Comparison of ENCODE assay signal across 25 mouse cellular contexts in the genomic region with DNA sequence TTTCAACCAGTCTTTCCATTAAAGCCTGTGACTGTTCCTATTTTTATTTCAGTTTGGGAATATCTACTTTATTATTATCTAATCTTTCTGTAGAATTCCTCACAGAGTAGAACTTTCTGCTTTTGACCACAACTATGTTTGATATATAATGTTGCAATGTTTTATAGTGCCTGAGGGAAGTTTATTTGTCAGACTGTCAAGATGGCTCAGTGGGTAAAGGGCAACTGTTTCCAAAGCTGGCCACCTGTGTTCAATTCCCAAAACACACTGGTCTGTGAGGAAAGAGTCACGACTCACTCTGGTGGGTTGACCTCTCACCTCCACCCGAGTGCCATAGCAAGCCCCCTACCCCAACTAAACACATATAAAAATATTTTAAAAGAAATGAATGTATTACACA. TPM values are rescaled to one million over a fixed set of nuclear protein-coding genes. Genes with fewer than 3 reads are reported as not detected.
DNase-seq lines count a peak whose midpoint lies in the region; ATAC-seq and TF ChIP-seq lines count a peak whose summit lies in the region.
"Had no signal": no experiment of that assay in that cellular context is flagged by ENCODE, and none has a peak within 500 bp of the region (broad histone marks: within the 10 kb centered on the region; RNA-seq: fewer than 3 reads in every experiment).

No protein-coding gene starts in this region.

- TF ChIP-seq CTCF in liver, postnatal 0 days (IDR thresholded peaks at IDR 0.05; ENCODE audit: low read depth), result no peak

- no peaks in the 10 kb centered on the region for H3K27me3 ChIP-seq in liver, postnatal 0 days (ENCODE audit: insufficient read depth, low read length)
- H3K27me3 ChIP-seq in liver, embryonic 12.5 days (replicated peaks), result no peaks in the 10 kb centered on the region
- no peaks in the 10 kb centered on the region for H3K27me3 ChIP-seq in forebrain, embryonic 10.5 days (ENCODE audit: poor library complexity, severe bottlenecking)
- H3K27me3 ChIP-seq: CH12.LX, Patski had no signal

- H3K9me3 ChIP-seq in liver, postnatal 0 days (ENCODE audit: low read length), result no peaks in the 10 kb centered on the region
- no peaks in the 10 kb centered on the region for H3K9me3 ChIP-seq in liver, embryonic 12.5 days (replicated peaks)
- no peaks in the 10 kb centered on the region for H3K9me3 ChIP-seq in forebrain, embryonic 10.5 days
- H3K9me3 ChIP-seq: G1E had no signal

- TF ChIP-seq EP300 in liver, postnatal 0 days (IDR thresholded peaks at IDR 0.05; ENCODE audit: low read depth), result no peak

- H3K36me3 ChIP-seq in liver, postnatal 0 days (replicated peaks; ENCODE audit: insufficient read depth, low read length), result peaks cover 44% of the 10 kb centered on the region
- H3K36me3 ChIP-seq in liver, embryonic 12.5 days, result peaks cover 72% of the 10 kb centered on the region
- H3K36me3 ChIP-seq in forebrain, embryonic 10.5 days (replicated peaks), result peaks cover 34% of the 10 kb centered on the region

- ATAC-seq in liver, postnatal 0 days, result peak; percentile 35; the same call in 1 of the 2 replicates
- ATAC-seq in liver, embryonic 12.5 days, result no peak
- ATAC-seq in erythroblast, adult 5-6 weeks (replicated peaks; ENCODE audit: low FRiP score, poor library complexity, severe bottlenecking), result no peak
- ATAC-seq: activated CD4-positive, CD25-positive, alpha-beta regulatory T cell, adult 4 months; CD4-positive, CD25-positive, alpha-beta regulatory T cell, adult 4 months; Patski had no signal

- DNase-seq in liver, postnatal 0 days, result no peak
- DNase-seq in 3T3-L1 (ENCODE audit: low read depth, low spot score) (peak; percentile 82), NIH3T3 (ENCODE audit: low read depth) (peak; percentile 78), adipocyte (ENCODE audit: low spot score) (peak; percentile 40)
- no peak for DNase-seq in forebrain, embryonic 10.5 days (ENCODE audit: extremely low spot score, low spot score)
- no peak for DNase-seq in ovary, postnatal 14 days (ENCODE audit: low spot score)
- DNase-seq: adrenal gland, adult 2 months; adrenal gland, adult 8-10 months; adrenal gland, postnatal 10 days; adrenal gland, postnatal 14 days; adrenal gland, postnatal 25 days; adrenal gland, postnatal 36 days; B cell, adult 2 months; cerebellum, adult 11 months; cerebellum, adult 11-12 months; cerebellum, adult 18-20 months; cerebellum, adult 2 months; cerebellum, adult 8-10 months had no signal

- H3K27ac ChIP-seq in liver, postnatal 0 days (ENCODE audit: low read depth), result no peak overlapping the region
- H3K27ac ChIP-seq in liver, embryonic 12.5 days, result no peak overlapping the region
- H3K27ac ChIP-seq in forebrain, embryonic 10.5 days, result no peak overlapping the region

- H3K9ac ChIP-seq in liver, postnatal 0 days (replicated peaks), result no peak overlapping the region
- H3K9ac ChIP-seq in liver, embryonic 12.5 days, result no peak overlapping the region

- no peaks in the 10 kb centered on the region for H3K4me1 ChIP-seq in liver, postnatal 0 days (ENCODE audit: insufficient read depth)
- no peaks in the 10 kb centered on the region for H3K4me1 ChIP-seq in liver, embryonic 12.5 days
- no peaks in the 10 kb centered on the region for H3K4me1 ChIP-seq in forebrain, embryonic 10.5 days

- H3K4me3 ChIP-seq in liver, postnatal 0 days (ENCODE audit: low read depth, low read length), result no peak overlapping the region
- no peak overlapping the region for H3K4me3 ChIP-seq in liver, embryonic 12.5 days
- no peak overlapping the region for H3K4me3 ChIP-seq in forebrain, embryonic 10.5 days

- no peak overlapping the region for H3K4me2 ChIP-seq in liver, postnatal 0 days (ENCODE audit: low read depth, low read length)
- H3K4me2 ChIP-seq in liver, embryonic 12.5 days, result no peak overlapping the region

- 70% methylated on average over 2 of the region's 2 CpGs for WGBS in liver, postnatal 0 days (ENCODE audit: insufficient replicate concordance)
- WGBS in liver, embryonic 12.5 days (ENCODE audit: insufficient replicate concordance), result 73% methylated on average over 2 of the region's 2 CpGs
- WGBS in forebrain, embryonic 10.5 days, result 79% methylated on average over 2 of the region's 2 CpGs

RNA-seq across cellular contexts. Expression of gene Ncapg2, which starts 55.8 kb away (rescaled TPM):
- polyA plus RNA-seq in liver, postnatal 0 days (2015; fragmentation: Nextera tagmentation; extraction: Ambion mirVana), result 15.9 and 21.2 TPM in 2 replicates
- 62.7 and 67.6 TPM in 2 replicates for polyA plus RNA-seq in liver, embryonic 12.5 days (2016; fragmentation: Nextera tagmentation; extraction: Ambion mirVana)
- polyA plus RNA-seq in forebrain, embryonic 10.5 days (2016; fragmentation: Nextera tagmentation; extraction: Ambion mirVana), result 63.9 and 65.9 TPM in 2 replicates
- total RNA-seq in erythroblast, adult 5-6 weeks (2015; ENCODE audit: low replicate concordance), result 52.2 and 57.3 TPM in 2 replicates
- 100 and 123 TPM in 2 replicates for total RNA-seq in erythroblast, adult 5-6 weeks (2017; ENCODE audit: low replicate concordance)

Comparison
In these comparisons a context has a peak if more than half of its experiments do, and no peak if none do; other contexts are left out.
1. DNase-seq: peak in 3T3-L1 (single experiment), NIH3T3 (single experiment) and adipocyte (single experiment); none in liver, postnatal 0 days (single experiment), forebrain, embryonic 10.5 days (single experiment) and ovary, postnatal 14 days (single experiment).